Mouse (Mus musculus) kidney, adult 10 weeks (tissue): ENCODE measurements around the gene Zc3h15. TPM values are rescaled to one million over a fixed set of nuclear protein-coding genes. Genes with fewer than 3 reads are reported as not detected.

Experiments used
- polyA plus RNA-seq: library from polyadenylated mRNA; stranded (reverse); fragments of 350-450 nt; fragmentation: Illumina TruSeq; extraction: RNeasy Lipid Tissue Mini Kit (QIAGEN cat#74804); gene quantifications from one replicate; pipeline ENCODE4 v1.2.3, GENCODE M21; 2014; ENCODE audit warnings: low read depth, low replicate concordance

Zc3h15 gene
- 212 TPM for polyA plus RNA-seq

DNA sequence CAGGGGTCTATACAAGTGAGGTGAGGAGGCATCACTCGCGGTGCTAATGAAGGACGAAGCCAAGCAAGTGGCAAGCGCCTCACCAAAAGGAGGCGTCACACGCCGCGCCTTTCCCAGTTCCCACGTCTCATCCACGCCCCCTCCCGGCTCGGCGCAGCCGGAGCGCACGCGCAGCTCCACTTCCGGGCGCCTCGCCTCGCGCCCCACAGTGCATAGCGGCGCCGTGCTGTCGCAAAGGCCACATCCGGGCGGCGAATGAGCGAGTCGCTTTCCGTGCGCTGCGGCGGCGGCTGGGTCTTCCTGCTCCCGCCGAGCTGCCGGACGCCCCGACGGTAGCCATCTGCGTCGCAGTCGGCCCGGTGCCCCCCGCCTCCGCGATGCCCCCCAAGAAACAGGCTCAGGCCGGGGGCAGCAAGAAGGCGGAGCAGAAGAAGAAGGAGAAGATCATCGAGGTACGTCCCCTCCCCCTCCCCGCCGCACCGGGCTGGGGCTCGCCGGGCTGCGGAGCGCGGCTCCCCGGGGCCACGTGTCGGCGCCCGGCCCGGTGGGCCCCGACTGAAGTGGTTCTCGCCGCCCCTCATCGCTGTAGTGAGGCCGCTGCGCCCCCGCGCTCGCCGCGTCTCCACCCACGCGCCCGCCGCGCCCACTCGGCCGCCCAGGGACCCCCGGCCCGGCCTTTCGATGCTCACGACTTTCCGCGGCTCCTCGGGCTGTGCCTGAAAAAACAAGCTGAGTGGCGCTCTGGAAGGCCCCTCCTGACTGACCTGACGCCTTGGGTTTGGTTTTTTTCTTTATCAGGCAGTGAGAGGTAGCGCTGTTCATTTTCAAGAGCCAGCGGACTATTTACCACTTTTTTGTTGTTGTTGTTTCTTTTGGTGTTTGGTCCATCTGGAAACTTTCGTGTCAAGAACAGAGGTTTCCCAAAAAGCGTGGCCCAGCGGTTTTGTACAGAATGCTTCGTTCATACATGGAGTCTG, at the start of gene Zc3h15:
Zc3h15 (plus strand) TSS at position 160 of the 977 bp plus-strand sequence.

Other genes with a start within 250 kb of the Zc3h15 start
- gene Itgav, start 80.0 kb downstream of the Zc3h15 start, polyA plus RNA-seq, result 170 TPM
- gene Fam171b, start 168.2 kb downstream of the Zc3h15 start, polyA plus RNA-seq, result 0.57 TPM